Mouse (Mus musculus): ENCODE data around the gene Olfm1.

GRCm38 (mm10) chr2:28246110-28246653 is 53.4 kb downstream of the Olfm1 start:
- no peak for TF ChIP-seq CTCF (conservative IDR thresholded peaks at IDR 0.05; ENCODE audit: low read length)
- no peak for TF ChIP-seq POU5F1 (IDR thresholded peaks at IDR 0.05; ENCODE audit: borderline replicate concordance, low read length)

All from E14TG2a.4 (cell line).